Mouse (Mus musculus) right cerebral cortex, postnatal 25 days (tissue): ENCODE measurements around the gene Slc13a5.
A peak's percentile ranks its signal among the peaks of the same experiment; 100 is the strongest.

ENCODE experiments used
- DNase-seq: peaks from one replicate; pipeline ENCODE4 v3.0.0; 2022

Gene Slc13a5

DNA sequence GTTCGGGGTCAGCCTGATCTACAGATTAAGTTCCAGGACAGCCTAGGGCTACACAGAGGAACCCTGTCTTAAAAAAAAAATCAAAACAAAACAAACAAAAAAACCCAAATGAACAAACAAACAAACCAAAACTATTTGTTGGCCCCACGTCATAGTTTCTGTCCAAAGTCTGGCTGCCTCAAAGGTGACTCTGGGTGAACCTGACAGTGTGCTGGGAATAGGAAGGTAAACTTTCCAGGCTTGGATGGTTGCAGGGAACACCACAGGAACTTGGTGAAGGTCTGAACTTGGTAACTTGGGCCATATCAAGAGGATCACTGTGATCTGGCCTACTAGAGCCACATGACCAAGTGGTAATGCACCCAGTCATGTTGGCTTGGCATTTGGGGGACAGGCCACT is 10.6 kb downstream of the Slc13a5 start:
- DNase-seq, result no peak

DNA sequence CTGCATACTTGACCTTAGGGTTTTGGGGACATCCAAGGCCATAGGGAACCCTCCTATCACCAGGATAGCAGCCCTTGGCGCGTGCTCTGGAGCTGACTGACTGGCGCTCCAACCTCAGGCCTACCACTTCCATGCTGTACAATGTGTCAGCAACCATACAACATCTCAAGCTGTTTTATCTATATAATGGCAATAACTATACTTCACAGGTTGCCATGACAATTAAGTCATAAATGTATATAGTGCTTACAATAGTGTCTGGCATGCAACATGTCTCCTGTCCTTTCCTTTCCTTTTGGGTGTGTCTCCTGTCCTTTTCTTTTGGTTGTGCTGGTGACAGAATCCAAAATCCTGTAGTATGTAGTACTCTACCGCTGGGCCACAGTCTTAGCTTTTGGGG is 11.4 kb downstream of the Slc13a5 start:
- no peak for DNase-seq

DNA sequence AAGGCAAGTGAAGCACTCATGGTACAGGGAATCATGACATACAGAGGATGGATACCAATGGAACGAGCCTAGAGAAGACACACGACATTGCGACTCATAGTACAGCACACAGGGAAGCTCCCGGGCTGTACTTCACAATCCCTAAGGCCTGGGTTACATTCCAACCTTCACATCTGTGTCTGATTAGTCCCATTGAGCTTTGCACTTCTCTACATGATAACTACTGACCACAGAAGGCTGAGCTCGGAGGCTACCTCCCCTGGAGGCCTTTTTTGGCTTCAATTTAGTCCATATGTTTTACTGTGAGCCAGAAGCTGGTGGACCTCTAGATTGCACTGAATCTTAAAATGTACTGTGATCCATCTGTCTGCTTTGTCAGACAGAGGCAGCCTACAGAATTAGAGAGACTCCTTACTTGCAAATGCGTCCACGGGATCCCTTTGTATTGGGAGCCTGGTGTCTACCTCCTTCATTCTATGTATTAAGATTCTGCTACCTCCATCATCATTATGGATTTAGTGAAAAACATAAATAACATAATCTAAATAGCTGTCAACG is 21.7 kb downstream of the Slc13a5 start:
- peak; percentile 21 for DNase-seq

DNA sequence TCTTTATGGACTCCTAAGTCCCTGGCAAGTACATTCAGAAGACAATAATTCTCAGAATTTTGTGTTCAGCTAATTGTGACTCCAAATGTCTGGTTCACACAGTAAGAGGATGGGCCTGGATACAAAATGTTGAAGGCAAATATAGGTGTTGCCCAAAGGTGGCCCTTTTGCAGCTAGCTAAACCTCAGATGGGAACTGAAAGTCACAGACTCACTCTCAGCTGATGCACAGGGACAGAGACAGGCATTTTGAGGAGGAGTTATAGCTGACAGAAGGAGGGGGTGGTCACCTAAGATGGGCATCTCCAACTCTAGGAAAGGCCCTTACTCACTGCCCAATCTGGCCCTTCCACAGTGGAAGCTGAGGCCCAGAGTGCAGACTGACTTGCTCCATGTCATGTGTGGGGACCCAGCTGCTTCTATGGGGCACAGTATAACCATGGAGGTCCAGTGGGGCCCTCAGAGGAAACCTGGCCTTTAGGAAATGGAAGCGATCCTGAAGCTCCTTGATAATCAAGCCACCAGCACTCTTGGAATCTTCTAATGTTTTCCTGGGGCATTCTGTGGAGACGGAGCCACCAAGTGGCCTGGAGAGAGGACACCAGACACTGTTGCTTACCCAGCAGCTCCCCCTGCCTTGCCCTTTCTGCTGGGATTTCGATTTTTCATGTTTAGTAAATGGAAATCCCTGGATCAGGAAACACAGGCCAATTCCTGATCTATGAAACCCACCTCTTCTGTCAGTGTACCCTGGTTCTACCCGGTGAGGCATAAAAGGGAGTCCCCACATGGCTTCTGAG is 26.8 kb downstream of the Slc13a5 start:
- no peak for DNase-seq

DNA sequence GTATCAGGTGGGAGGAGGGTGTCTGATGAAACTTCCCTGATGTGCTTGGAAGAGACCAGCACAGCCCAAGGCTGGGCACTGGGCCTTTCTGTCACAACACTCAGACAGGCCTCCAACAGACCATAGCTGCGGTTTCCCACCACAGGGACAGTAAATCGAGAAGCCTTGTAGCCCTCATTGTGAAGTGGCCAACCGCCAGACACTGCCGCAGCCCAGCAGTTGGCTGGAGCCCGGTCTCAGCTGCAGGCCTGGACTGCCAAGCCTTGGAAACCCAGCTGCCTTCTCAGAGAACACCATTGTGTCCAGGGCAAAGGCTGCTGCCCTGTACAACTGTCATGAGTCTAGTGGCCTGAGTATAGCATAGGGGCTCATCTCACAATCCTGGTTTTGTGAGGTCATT is 33.0 kb downstream of the Slc13a5 start:
- DNase-seq, result peak; percentile 17

DNA sequence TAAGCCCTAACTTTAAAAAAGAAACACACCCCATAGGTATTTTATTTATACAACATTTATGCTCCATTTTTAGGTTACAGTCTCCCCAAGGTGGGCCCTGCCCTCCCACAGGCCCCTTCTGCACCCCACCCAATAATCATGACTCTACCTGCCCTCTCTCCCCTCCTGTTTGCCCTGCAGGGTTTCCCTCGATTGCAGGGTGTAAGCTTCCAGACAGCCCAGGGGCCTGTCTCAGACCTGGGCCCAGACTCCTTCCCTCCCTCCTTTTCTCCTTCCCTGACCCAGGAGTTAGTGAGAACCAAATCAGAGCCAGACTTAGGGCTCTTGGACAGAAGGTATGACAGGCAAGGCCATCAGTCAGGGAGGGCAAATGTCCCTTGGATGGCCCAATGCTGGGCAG is 34.0 kb downstream of the Slc13a5 start:
- DNase-seq, result no peak

DNA sequence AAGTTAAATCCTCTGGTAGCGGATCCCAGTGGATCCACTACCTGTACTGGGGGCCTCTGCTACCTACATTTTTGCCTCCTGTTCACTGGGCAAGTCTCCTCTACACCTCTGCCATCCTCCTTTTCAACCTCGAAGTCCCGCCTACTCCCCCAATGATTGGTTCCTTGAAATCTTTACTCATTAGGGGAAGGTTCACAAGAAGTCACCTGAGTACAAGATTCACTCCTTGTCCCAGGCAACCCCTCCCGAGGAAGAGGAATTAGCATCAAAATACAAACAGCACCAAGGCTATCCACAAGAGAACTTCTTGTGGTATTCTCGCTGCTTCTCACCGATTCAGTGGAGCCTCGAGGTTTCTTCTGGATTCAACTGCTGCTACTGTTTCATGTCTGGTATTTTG is 35.0 kb downstream of the Slc13a5 start:
- no peak for DNase-seq

DNA sequence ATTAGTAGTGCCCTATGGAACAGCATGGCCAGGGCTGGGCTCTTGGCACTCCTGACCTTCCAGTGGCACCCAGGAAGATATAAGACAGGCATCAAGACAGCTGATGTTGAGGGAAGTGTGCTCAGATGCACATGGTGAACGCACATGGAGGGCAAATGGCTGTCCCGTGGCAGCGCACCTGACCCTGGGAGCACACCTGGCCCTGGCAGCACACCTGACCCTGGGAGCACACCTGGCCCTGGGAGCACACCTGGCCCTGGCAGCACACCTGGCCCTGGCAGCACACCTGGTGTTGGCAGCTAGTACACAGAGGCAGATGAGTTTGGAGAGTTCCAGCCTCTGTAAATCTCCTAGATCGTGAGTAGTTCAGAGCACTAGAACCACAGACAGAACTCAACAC is 38.5 kb downstream of the Slc13a5 start:
- no peak for DNase-seq

DNA sequence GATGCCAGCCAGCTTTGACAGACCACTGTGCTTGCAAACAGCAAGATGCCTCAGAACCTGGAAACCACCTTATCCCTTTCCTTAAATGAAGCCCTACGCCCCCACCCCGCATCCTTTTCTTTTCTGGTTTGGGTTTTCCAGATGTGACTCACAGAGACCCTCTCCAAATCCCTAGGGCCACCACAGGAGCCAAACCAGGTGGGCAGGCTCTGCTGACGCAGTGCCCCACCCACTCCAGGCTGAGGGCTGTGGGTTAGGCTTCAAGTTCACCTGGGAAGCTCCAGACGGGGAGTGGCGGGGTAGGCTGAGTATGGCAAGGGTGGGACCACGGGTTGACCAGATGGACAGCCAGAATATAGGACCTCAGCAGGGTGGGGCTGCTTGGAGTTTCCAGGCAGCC is 40.1 kb downstream of the Slc13a5 start:
- no peak for DNase-seq

DNA sequence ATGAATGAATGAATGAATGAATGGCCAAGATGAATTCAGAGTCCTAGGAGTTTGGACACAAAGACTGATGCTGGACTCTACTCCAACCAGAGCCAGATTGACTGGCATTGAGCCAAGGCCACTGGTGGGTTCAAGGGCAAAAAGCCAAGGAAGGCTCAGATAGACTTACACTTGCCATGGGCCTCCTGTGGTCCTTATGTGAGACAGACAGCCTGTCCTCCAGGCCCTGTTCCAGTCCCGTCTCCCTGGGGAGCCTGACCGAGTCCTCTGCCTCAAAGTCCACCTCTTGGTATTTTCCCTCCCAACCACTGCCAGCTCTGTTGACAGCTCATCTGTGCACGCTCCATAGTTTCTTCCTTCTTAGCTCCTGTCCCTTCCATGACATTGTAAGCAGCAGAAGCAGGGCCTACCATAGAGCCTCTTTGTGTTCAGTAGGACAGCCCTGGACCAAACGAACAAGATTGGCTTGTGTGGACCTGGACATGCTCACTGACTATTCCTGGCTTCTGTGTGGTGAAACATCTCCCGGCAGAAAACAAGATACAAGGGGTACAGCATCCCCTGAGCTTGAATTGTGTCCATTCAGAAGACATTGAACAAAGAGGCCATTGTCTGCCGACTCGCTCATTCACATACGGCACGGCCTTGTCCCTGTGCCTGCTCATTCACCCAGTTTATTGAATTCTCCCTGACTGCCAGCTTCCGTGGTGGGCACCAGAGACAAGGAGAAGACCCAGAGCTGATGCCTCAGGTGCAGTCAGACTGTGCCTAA is 40.8 kb downstream of the Slc13a5 start:
- no peak for DNase-seq

DNA sequence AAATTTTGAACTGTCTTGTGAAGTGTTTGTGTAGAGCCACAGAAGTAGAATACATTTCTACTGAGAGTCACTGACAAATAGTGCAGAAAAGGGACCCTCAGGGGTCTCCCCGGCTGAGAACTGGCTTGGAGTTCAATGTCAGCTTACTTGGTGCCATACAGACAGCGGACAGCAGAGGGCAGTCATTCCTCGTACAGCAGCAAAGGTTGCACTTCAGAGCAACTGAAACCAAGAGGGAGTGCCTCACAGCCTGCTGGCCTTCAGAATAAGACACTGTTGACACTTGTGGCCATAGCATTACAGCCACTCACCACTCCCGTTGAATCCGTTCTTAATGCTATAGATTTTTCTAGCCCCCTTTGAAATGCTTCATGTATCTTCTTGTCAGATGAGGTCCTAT is 42.2 kb downstream of the Slc13a5 start:
- peak; percentile 69 for DNase-seq

DNA sequence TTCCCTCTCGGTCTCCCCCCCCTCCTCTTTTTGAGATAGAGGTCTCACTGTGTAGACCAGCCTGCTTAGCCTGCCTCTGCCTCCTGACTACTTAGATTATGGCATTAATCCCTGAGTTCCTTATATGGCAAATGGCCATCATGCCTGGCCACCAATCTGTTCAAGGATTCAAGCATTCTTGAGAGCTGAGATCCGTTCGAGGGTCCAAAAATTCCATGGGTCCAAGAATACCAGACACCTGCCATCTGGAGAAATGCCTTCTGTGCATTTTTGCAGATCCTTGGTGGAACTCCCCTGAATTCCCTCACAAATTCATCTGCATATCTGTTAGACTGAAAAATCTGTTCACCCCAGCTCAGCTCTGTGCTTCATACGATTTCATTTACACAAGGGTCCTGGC is 43.6 kb downstream of the Slc13a5 start:
- no peak for DNase-seq

DNA sequence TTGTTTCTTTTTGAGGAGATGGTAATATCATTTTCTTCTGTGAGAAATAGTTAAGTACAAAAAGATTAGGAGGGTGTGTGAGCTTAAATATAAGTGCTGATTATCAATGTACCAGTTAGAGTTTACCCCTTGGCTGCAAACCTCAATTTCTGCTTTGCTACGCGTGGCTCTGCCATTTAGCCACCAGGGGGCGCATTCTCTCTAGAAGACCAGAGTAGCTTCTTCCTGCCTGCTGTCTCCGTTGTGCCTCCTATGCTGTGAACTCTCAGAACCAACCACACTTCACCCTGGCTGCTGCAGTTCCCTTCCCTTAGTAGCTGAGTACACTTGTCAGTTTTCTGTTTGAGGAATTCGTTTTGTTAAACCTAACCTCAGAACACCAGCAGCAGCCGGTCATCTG is 45.7 kb downstream of the Slc13a5 start:
- peak; percentile 61 for DNase-seq

DNA sequence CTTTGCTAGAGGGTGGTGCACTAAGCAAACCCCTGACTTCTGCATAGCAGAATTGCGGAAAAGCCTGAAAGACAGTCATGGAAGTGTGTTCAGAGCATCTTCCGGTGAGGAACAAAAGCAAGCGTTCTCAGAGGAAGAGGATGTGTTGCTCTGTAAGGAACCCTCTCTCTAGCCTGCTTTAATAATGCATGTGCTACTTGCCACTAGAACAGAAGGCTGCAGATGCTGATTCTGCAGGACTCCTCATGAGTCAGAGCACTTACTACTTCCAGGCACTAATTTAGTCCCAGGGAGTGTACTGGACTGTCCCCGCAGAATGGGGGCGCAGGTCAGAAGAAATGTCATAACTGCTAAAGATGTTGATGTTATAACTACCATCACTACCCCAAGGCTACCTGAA is 49.9 kb downstream of the Slc13a5 start:
- DNase-seq, result no peak

DNA sequence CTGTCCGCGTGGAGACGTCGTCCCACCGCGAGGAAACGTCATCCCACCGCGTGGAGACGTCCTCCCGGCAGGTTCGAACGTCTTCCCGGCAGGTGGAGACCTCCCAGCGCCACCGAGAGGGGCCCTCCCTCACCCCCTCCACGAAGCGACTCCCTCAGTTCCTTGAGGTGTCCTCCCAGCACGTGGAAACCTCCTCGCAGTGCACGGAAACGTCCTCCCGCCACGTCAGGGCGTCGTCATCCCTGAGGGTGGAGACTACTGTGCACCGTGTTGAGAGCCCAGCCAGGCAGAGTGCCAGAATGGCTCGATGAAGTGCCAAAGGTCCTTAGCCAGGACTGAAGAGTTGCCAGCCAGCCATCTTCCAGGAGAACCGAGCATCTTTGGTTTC is 51.6 kb downstream of the Slc13a5 start, which contains the start of gene Med31:
TSS of gene Med31 (minus strand) at position 183 of the 388 bp plus-strand sequence.
- peak; percentile 80 for DNase-seq

DNA sequence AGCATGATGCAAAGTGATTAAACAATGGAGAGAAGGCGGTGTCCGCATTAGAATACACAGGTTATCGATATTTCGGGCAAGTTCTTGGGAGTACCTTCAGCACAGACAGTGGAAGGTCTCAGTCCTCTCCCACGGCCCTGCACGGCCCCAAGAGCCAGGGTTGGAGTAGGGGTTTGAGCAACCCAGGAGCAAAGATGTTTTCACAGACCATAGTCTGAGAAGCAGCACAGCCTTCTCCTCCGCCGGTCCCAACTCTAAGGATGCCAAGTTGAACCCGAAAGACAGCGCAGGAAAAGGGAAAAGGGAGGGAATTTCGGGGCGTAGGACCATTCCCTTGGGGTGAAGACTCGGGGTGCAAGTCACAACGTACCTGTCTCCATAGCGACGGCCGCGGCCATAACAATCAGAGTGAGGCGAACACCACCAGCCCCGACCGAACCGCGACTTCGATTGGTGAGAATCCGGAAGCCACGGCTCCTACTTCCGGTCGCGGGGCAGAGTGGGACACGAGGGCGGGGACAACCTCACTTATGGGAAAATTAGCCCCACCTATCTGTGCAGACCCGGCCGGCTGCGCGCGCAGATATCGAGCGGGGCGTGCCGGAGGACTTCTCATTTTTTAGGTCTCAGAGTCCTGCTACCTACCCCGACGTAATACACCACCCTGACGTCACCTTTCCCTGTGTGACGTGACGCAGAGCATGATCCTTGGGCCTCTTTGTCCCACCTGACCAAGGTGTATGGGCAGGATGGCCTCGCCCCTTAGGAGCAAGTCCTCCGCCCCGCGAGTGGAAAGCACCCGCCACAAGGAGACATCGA is 52.2 kb downstream of the Slc13a5 start:
- DNase-seq, result peak; percentile 94

DNA sequence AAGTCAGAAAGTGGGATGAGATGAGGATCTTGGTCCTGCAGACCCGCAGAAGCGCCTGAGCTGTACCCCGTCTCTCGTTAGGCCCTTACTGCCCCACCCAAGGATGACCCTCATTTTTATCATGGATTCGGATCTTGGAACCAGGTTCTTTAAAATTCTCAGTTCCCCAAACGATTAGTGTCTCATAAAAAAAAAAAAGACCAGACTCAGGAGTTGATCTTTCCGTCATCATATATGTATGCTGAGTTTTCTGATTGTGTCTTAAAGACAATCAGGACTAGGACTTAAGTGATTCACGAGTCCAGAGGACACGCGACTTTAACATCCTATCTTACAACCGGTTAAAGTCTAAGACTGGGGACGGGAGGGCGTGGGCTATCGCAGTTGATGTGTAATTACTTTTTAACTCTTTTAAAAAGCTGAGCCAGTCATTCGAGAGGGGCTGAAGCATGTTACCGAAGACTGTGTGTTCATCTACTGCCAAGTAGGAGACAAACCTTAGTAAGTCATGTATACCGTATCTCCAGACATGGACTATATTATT is 59.1 kb downstream of the Slc13a5 start:
- DNase-seq, result no peak

DNA sequence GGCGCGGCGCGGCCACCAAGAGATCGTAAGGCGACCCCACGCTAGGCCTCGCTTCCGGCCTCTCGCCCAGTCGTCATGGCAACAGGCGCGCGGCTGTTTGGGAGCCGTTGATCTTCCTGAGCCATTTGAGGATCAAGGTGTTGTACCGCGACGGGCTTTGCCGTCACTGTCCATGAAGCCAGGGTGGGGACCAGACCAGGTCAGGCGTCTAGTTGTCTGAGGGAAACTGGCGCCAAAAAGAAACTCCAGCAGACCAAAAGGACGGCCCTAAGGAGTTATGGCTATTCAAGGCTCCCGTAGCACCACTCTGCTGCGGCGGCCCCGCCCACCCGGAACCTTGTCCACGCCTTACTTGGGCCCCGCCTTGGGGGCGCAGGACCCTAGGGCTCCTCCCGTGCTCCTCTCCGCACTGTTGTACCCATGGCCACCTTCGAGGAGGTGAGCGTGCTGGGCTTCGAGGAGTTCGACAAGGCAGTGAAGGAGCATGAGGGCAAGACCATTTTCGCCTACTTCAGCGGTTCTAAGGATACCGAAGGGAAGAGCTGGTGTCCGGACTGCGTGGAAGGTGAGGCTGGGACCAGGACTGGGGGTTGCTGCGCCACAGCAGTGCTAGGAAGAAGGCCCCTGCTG is 59.7 kb downstream of the Slc13a5 start, which contains the start of the genes 4933427D14Rik and Txndc17:
TSS of gene 4933427D14Rik (minus strand) at position 256 of the 630 bp plus-strand sequence.
TSS of gene Txndc17 (plus strand) at position 344 of the 630 bp plus-strand sequence.
- peak; percentile 91 for DNase-seq

DNA sequence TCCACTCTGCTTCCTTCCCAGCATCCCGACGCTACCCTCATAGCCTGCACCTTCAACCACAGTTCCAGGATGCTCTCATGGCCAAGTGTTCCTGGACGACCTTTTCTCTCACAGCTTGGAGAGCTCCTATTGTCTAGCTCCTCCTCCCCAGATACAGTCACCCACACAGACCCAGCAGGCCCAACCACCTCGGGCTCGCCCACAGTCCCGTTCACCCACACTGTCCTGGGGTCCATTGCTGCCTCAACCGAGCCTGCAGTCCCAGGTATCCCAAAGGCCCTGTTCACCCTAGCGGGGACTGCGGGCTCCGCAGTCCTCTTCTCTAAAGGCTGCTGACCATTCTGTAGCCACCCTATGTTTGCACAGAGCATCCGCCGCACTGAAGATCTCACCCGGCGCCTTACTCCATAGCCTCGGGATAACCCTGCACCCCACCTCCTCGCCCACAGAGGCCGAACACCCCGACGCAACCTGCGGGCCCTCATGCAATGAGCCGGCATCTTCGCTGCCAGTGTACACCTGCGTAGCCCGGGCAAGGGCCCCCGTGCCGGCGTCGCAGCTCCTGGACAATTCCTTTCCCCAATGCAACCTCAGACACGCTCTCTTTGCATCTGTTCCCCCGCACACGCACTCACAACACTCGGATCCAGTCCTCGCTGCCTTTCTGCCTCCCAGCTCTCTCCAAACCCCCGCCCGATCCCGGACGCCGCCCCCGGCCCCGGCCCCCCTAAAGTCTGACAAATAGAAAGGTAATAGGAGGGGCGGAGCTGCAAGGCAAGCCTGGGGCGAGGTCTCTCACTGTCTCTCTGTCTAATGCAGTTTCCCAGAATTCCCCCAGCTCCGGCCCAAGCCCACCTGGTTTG is 60.5 kb downstream of the Slc13a5 start, which contains the start of gene Gm43951:
TSS of gene Gm43951 (minus strand) at position 500 of the 863 bp plus-strand sequence.
- DNase-seq, result peak; percentile 50

DNA sequence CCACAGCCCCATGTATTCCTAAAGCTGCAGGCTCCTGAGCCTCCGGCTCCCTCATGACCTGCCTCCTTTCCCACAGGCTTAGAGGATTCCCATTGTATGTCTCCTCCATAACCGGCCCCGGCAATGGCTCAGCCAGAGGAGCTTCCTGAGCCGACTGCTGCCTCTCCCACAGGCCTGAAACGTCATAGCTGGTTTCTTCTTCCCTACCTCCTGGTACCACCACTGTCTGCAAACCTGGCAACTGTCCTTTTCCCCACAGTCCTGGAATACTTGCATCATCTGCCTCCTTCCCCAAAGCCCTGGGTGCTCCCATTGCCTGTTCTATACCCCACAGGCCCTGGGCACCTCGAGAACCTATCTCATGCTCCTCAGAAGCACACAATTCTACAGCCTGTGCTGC is 61.8 kb downstream of the Slc13a5 start:
- DNase-seq, result no peak

DNA sequence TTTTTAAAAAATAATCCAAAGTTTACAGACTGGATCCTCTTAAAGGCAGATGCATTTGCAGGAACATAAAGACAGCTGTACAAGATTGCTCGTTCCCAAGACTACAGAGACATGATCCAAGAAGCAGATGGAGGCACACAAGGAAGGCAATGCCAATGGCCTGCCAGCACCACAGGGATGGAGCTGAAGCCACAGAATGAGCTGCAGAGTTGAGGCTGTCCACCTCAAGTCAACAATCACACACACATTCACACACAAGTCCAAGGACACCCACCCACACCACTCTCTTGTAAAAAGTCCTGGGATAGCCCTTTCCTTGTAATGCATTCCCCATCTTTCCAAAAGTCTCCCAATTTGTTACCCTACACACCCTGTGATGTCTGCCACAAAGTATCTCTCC is 63.6 kb downstream of the Slc13a5 start:
- DNase-seq, result no peak
